Mouse (Mus musculus) heart, adult 9 months (tissue): ENCODE results near the gene Slit3.

ENCODE experiments used
- DNase-seq, 2 experiments: peaks; one replicate each; pipeline ENCODE4 v3.0.0; 2022; ENCODE audit warnings: low spot score in 2 of 2

Slit3 gene

DNA sequence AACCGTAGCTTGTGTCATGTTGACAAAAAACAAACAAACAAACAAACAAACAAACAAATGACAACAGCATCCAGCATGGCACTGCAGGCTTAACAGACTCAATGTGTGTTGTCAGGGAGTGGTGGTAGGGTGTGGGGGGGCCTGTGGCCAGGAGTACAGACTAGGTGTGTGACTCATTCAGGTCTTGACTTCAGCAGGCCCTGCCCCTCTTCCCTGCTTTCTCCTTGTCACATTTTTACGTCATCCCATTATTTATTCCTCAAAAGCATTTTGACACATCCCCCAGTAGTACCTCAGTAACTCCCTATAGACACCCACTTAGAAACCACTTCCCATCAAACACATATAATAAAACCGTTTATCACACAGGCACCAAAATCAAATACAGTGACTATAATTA is 450.9 kb downstream of the Slit3 start:
- DNase-seq: no peak

DNA sequence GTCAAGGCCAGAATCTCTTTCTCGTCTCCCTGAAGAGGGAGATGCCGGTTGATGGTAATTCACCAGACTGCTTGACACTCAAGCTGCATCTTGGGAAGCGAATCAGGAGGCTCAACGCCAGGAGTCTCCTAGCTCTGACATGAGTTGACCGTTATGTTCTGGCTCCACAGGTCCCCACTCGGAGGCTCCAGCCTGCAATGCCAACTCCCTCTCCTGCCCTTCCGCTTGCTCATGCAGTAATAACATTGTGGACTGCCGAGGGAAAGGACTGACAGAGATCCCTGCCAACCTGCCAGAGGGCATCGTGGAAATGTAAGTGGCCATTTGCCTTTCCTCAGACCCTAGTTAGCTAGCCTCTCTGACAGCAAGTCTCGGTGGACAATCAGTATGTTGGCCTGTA is 457.8 kb downstream of the Slit3 start:
- no peak for DNase-seq

DNA sequence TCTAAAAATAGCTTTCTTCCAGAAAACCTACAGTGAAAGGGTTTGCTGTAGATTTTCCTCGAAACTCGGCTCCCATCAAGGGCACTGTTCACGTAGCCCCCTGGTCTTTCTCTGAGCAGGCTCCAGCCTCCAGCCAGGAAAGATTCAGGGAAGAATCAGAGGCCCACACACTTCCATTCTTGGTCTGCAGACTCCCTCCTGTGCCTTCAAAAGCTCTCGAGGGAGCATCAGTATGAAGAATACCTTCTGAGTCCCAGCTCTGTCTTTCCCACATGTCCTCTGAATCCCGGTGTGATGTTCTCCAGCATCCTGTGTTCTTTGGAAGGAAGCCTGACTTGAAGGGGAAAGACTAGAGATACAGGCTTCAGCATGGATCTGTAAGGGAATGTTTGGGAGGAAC is 461.6 kb downstream of the Slit3 start:
- no peak for DNase-seq

DNA sequence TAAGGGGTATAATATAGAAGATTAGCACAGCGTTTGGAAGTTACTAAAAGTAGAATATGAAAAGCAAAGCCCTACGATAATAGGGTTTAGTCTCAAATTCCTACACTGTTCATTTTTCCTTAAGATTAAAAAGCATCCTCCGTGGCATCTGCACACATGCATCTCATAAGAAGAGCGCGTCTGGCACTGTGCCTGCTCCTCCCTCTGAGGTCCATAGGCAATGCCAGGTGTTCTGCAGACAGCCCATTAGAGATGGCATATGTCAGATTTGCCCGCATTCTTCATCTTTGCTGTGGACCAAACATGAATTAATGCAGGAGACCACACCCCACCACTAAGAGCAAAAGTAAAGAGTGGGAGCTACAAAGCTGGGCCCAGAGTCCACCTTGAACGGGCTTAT is 462.6 kb downstream of the Slit3 start:
- DNase-seq: no peak

DNA sequence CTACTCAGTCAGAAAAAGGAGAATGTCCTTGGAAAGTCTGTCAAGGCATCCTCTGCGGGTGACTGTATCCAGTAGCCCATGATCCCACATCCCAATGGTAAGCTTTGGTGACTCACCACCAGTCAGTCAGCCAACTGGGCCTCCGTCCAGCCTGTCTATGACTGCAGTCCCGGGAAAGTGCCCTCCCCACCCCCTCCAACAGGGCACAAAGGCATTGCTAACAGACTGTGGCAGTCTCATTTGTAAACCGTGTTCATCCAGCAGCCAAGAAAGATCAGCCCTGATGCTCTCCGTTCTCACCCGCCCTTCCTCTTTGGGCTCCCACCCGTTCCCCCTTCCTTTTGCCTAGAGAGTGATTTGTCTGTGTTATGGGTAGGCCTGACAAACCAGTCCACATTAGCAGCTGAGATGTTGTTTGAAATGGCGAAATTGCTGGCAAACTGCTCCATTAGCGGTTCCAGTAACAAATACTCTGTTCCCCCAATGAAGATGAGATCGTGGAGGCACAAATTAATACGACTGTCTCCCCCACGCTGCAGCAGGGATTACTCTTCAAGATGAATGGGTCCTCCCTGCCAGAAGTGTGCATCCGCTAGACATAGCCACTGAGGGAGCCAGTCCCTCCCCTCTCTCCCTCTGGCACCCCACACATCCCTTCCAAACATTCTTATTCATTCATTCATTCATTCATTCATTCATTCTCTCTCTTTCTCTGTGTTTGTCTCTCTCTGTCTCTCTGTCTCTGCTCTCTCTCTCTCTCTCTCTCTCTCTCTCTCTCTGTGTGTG is 466.3 kb downstream of the Slit3 start:
- DNase-seq: peak; percentile 69 to 80

DNA sequence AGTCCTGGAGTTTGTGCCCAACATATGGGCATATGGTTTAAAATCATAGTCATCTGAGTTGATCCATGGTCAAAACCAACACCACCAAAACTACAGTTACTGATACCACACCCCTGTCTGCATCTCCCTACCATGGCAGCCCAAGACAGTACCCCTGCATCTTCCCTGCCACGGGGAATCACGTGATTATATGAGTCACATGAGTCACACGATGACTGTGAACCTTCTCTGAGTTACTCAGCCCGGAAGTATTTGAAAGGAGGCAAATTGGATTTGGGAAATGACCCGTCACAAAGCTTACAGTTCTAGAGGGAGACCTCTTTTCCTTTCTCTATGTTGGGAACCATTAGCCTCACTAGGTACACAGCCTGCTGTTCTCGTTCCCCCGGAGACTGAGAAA is 468.9 kb downstream of the Slit3 start:
- no peak for DNase-seq

DNA sequence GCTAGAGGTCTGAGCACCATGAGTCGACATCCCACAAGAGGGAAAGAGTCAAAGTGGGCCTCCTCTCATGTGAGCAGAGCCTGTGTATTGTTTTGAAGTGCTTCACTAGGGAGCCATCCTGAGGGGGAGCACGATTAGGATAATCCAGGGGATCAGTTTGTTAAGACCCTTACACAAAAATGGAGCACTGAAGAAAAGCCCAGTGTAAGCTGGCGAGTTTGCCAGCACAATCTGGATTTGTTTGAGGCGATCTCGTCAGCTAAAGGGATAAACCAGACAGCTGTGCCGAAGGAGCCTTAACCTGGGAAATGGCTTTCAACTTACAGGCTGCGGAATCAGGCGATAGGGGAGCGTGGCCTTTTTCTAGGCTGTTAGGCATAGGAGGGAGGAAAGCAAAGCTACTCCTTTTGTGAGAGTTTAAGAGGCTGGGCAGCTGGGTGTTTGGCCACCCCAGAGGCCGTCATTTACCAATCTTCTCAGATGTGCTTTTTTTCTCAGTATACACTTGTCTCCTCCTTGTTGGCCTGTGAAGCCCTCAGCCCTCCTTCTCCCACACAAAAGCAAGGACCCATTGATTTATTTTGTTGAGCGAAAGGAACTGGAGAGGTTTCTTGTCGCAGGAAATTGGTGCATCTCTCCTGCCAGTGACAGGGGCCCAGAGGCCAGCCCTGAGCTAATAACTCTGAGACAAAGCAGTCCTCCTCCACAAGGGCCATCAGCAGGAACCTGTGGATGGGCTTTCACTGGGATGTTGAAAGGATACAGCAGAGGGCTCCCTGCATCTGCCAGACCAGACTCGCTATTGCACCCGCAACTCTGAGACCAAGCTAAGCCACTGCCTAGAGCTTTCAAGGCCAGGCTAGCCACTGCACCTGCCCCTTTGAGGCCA is 472.4 kb downstream of the Slit3 start:
- no peak for DNase-seq

DNA sequence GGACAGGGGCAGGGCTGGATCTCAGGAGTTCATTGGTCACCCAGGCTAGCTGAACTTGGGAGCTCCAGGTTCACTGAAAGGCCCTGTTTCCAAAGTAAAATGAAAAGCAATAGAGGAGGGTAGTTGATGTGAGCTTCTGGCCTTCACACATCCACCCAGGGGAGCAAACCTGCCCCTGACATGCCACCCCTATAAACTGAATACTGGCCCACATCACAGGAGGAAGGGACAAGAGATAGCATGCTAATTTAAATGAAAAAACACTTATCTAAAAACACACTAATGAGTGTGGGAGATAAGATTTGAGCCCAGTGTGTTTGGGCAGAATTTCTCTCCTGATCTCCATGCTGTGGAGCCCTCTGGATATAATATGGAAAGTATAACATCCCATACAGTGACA is 475.0 kb downstream of the Slit3 start:
- no peak for DNase-seq

DNA sequence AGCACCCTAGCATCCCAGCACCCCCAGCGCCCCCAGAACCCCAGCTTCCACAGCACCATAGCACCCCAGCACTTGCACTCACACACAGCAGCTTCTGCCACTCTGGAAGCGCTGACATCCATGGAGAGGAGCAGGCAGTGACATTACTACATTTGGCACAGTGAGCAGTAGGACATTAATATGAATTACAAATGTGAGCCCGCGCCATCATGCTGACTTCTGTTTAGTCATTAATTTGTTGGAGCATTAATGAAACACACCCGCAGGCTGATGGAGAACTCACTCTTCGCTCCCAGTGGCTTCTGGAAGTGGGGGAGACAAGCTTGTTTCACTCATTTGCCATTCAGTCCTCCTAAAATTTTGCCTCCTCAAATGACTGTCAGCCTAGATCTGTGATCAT is 476.9 kb downstream of the Slit3 start:
- no peak for DNase-seq

DNA sequence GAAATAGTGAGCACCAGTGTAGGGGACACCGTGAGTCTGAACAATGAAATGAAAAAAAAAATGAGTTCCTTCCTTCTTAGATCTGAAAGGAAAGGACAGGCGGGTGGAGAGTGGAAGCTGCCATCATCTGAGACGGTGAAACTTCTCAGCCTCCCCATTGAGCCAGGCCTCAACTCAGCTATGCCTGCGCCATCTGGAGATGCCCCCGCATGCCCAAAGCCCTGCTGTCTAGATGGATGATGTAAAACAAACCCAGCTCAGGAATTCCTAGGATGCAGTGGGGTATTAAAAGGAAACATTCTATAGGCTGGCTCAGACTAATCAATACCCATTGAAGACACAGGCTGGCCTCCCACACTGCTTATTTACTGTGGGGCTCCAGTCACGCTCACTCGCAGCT is 477.7 kb downstream of the Slit3 start:
- no peak for DNase-seq

DNA sequence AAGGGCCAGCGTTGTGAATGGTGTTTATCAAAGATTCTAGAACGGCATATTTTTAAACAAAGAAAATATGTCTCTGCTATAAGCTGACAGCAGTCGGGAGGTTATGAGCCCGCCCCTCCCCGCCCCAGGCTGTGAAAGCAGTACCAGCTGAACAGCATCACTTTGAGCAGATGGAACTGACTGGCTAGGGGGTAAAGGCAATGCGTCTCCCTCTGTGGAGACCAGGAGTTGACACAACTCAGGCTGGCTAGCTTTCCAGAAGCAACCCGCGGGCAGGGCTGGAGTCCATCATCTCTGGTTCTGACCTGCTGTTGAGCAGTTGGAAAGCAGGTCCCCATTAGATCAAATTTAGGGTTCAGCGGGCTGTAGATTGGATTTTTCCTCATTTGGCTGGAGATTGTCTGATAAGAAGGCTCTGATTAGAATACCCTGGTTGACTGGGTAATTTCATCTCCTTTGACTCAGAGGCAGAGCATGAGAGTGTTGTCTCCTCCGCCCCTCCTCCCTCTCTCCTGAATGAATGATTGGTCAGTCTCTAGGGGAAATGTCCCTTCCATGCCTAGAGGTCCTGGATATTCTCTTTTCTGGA is 480.7 kb downstream of the Slit3 start:
- no peak for DNase-seq

DNA sequence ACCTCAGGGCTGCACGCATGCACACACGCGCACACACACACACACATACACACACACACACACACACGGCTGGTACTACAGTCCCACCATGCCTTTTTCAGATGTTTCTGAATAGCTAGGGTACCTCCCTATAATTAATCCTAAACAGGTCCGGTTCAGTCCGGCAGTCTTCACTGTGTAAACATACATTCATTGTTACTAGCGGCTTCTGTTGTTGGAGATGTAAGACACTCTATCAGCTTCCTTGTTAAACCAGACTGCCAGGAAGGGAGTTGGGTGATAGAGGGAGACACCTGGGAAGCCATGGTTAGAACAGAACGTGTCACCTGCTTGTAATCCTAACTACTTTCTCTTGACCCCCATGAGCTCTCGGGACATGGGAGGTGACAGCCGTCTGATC is 481.6 kb downstream of the Slit3 start:
- DNase-seq: no peak

DNA sequence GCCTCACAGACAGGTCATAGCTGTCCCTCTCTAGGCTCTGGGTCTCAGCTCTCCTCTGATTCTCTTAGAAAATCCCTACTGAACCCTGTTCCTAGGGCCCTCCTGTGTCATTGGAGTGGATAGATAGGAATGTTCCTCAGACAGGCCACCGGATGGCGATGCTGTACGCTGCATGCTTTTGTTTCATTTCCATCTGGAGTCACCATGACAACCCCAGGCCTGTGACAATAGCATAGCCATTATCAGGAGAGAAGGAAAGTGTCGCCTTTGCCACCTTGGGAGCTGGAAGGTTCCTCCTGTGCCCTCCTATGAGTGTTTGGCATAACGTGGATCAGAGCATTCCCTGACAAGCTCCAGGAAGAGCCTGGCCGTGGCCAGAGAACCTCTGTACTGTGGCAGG is 482.9 kb downstream of the Slit3 start:
- no peak for DNase-seq

DNA sequence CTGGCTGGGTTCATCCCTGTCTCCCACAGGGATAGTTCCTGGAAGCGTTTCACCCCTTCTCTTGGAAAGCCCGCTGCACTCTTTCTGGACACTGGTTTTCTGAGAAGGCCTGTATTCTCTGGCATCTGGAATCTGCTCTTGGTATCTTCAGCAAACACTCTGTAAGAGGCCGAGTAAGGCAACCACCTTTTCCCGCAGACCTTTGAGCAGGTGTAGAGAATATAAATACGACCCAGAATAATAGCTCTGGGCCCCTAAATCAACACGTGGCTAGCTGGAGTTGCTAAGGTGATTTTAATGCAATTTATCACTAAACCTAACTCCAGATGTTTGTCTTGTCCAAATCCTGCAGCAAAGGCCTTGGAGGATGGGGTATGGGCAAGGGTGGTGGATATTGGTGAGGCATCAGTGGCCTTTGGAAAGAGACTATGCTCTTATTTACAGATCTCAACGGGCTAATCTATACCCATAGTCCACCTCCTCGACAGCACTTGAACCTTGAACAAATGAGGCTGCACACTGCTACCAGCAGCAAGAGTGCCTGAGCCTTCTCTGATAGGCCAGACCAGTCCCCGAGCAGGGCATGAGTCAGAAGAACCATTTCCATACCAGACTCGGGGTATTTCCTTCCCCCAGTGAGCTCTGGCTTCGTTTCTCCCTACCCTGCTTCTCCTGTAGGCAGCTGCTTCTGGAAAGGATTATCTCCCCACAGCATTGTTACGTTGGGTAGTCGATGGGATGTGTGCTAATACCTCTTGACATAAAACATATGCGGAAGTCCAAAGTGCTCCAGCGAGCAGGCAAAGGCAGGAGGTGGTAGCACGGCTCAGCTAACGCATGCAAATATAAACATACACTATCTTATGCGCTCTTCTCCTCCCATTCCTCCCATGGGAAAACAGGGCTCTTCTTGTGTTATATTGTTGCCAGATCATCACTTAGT is 484.1 kb downstream of the Slit3 start:
- DNase-seq: no peak

DNA sequence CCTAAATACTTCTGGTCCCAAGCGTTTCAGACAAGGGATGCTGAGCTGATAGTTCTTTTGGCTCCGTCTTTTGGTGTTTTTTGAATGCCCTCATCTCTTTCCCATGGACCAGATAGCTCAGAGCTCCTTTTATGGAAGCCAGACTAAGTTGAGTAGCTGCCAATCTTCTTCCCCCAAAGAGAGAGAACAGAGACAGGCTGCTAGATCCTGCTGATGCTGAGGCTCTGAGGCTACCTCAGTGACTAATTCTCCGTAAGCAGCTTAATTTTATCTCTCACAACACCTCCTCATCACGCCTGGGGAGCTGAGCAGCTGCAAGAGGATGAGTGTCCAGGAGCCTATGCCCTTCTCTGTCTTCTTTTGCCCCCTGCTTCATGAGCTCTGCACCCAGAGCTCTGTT is 486.2 kb downstream of the Slit3 start:
- no peak for DNase-seq

DNA sequence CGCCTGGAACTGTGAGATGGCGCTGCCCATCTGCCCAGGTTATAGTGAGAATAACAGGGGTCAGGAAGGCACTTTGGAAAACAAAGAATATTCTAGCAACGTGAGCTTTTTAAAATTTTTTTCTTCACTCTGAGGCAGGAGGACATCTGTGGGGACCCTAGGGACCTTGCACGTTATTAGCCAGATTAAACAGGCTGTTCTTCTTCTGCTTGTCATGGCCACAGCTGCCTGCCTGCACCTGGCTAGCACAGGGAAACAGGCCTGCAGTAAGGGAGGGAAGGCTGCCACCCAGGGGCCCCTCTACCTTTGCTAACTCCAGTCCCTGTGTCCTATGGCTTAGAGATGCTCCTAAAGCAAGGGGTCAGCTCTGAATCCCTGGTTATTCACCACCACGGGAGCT is 487.8 kb downstream of the Slit3 start:
- DNase-seq: no peak

DNA sequence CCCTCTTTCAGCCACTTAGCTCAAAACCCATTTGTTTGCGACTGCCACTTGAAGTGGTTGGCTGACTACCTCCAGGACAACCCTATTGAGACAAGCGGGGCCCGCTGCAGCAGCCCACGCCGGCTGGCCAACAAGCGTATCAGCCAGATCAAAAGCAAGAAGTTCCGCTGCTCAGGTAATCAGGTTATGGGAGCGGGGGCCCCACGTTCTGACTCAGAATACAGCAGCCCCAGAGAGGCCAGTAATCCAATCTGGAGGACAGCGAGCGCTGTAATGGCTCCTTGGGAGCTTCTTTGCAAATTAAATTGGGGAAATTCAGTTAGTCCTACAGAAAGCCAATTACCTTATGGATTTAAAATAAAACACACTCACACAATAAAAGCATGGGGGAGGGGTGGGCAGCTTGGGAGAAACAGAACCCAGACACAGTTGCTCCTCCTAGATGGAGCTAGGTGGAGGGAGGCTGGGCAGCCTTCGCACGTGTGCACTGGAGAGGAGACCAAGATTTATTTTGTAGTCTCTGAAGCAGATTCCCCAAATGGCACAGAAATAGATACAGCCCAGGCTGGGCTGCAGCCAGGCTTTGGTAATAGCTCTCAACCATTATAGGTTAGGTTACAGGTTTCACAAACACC is 491.4 kb downstream of the Slit3 start:
- DNase-seq: no peak

DNA sequence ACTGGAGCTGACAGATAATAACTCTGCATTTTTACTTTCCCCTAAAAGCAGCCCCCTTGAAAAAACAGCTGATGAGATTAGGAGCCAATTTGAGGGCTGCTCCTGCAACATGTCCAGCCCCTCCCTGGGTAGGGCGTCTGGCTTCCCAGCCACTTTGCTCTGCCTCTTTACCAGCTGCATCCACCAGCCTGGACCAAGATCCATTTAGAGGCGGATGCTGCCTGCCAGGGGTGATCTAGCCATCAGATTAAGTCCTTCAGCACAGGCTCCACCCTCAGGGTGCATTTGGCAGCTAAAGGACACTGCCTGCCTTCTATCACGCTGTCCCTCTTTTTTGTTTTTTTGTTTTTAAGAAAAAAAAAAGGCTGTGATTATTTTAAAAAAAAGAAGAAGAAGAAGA is 493.5 kb downstream of the Slit3 start:
- no peak for DNase-seq

DNA sequence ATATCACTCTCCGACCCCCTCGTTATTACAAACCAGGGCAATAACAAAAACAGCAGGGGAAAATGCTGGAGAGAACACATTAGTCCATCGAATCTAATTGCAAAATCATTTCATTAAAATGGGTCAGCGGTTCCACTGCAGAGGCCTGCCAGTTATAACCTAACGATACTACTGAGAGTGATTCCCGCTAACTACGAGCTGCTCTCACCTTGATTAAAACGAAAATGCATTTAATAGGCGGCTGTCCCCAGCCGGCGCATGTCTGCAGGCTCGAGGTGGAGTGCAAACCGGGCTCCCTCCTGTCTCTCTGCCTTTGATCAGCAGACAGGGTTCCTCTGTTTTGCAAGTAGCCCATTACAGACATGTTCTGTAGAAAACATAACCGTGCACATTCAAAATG is 498.4 kb downstream of the Slit3 start:
- DNase-seq: no peak

DNA sequence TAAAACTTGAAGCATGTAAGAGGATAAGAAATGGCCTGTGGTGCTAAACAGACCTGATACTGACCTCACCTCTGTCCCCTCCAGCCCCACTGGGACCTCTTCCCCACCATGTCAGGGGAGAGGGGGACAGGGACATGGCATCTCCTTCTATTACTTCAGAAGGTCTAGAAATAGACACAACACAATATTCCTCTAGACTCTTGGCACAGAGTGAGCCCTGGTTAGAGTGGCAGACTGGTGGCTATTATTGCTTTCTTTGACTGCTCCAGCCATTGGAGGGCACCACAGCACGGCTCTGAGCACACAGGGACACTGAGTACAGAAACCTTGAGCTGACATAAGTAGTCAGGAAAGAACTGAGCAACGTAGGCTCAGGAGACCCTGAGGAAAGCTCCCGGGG is 501.7 kb downstream of the Slit3 start:
- DNase-seq: peak; percentile 23 to 32
